Mouse (Mus musculus) MEL (cell line): ENCODE measurements around the gene Abca3. TPM values are rescaled to one million over a fixed set of nuclear protein-coding genes. Genes with fewer than 3 reads are reported as not detected.

Experiments
- DNase-seq: peaks from one replicate; pipeline ENCODE4 v3.0.0; 2011; ENCODE audit warnings: low read depth, low spot score
- H3K27ac ChIP-seq: 2 replicates; pipeline ENCODE4 v1.5.1; 2012; ENCODE audit warnings: low read depth, mild to moderate bottlenecking, control low read depth, low read length, moderate library complexity; ENCODE audit not compliant: control insufficient read depth
- H3K27me3 ChIP-seq, 2 experiments: fragments of 150-350 bp in 1 of 2; sonication (generic) in 1 of 2; 2 replicates each; pipeline ENCODE4 v1.6.1; 2012; ENCODE audit warnings: low read length in 2 of 2, mild to moderate bottlenecking in 2 of 2, improper control_type of control experiment in 1 of 2, moderate library complexity in 1 of 2; ENCODE audit not compliant: insufficient read depth in 2 of 2, control insufficient read depth in 1 of 2
- H3K36me3 ChIP-seq, 2 experiments: 2 replicates each; pipeline ENCODE4 v1.6.1; 2012 to 2014; ENCODE audit warnings: low read length in 2 of 2, improper control_type of control experiment in 1 of 2, inconsistent platforms in 1 of 2, mild to moderate bottlenecking in 1 of 2; ENCODE audit not compliant: insufficient read depth in 2 of 2, control insufficient read depth in 1 of 2
- H3K4me1 ChIP-seq, 2 experiments: fragments of 150-350 bp in 1 of 2; sonication (generic) in 1 of 2; 2 replicates each; pipeline ENCODE4 v1.6.1; 2012; ENCODE audit warnings: low read length in 2 of 2, improper control_type of control experiment in 1 of 2, mild to moderate bottlenecking in 1 of 2; ENCODE audit not compliant: insufficient read depth in 2 of 2, control insufficient read depth in 1 of 2
- H3K4me3 ChIP-seq, 2 experiments: fragments of 150-350 bp in 1 of 2; sonication (generic) in 1 of 2; 2 replicates each; pipeline ENCODE4 v1.5.1; 2012; ENCODE audit warnings: low read depth in 2 of 2, low read length in 2 of 2, mild to moderate bottlenecking in 2 of 2, moderate library complexity in 2 of 2, control low read depth in 1 of 2, improper control_type of control experiment in 1 of 2; ENCODE audit not compliant: control insufficient read depth in 1 of 2, insufficient read depth in 1 of 2
- H3K79me2 ChIP-seq: 2 replicates; pipeline ENCODE4 v1.6.1; 2012; ENCODE audit warnings: mild to moderate bottlenecking, low read length, moderate library complexity; ENCODE audit not compliant: control insufficient read depth, poor library complexity, insufficient read depth
- H3K9ac ChIP-seq: 2 replicates; pipeline ENCODE4 v1.6.1; 2012; ENCODE audit warnings: low read depth, mild to moderate bottlenecking, control low read depth, low read length, moderate library complexity; ENCODE audit not compliant: control insufficient read depth, poor library complexity, severe bottlenecking
- H3K9me3 ChIP-seq: fragments of 150-350 bp; sonication (generic); replicated peaks from 2 replicates; pipeline ENCODE4 v1.6.1; 2012; ENCODE audit warnings: mild to moderate bottlenecking, low read length, improper control_type of control experiment, moderate library complexity; ENCODE audit not compliant: insufficient read depth
- CHD1 ChIP-seq: IDR thresholded peaks from 2 replicates; pipeline ENCODE4 v1.6.1; 2012; ENCODE audit warnings: low read depth, mild to moderate bottlenecking, inconsistent platforms, low read length, improper control_type of control experiment
- CHD2 ChIP-seq: IDR thresholded peaks from 2 replicates; pipeline ENCODE4 v1.6.1; 2011; ENCODE audit warnings: low read length, improper control_type of control experiment
- E2F4 ChIP-seq: IDR thresholded peaks from 2 replicates; pipeline ENCODE4 v1.6.1; 2011; ENCODE audit warnings: low read depth, low read length, improper control_type of control experiment, borderline replicate concordance
- ELF1 ChIP-seq: IDR thresholded peaks from 2 replicates; pipeline ENCODE4 v1.6.1; 2014; ENCODE audit warnings: low read depth, mild to moderate bottlenecking, inconsistent platforms, low read length, improper control_type of control experiment, moderate library complexity
- EP300 ChIP-seq, 2 experiments: IDR thresholded peaks; 2 replicates each; pipeline ENCODE4 v1.6.1; 2011; ENCODE audit warnings: improper control_type of control experiment in 2 of 2, low read length in 2 of 2, low read depth in 1 of 2, mild to moderate bottlenecking in 1 of 2
- HCFC1 ChIP-seq: IDR thresholded peaks from 2 replicates; pipeline ENCODE4 v1.6.1; 2012; ENCODE audit warnings: low read depth, mild to moderate bottlenecking, inconsistent platforms, low read length, improper control_type of control experiment, moderate library complexity
- KAT2A ChIP-seq: conservative IDR thresholded peaks from 2 replicates; pipeline ENCODE4 v1.6.1; 2012; ENCODE audit warnings: low read depth, low read length, improper control_type of control experiment, inconsistent platforms
- MEF2A ChIP-seq: IDR thresholded peaks from 2 replicates; pipeline ENCODE4 v1.6.1; 2014; ENCODE audit warnings: low read depth, mild to moderate bottlenecking, inconsistent platforms, low read length, improper control_type of control experiment; ENCODE audit not compliant: poor library complexity, insufficient replicate concordance, severe bottlenecking; ENCODE audit errors: extremely low read depth
- MXI1 ChIP-seq: IDR thresholded peaks from 2 replicates; pipeline ENCODE4 v1.6.1; 2011; ENCODE audit warnings: mild to moderate bottlenecking, low read depth, low read length, improper control_type of control experiment
- NELFE ChIP-seq: IDR thresholded peaks from 2 replicates; pipeline ENCODE4 v1.6.1; 2011; ENCODE audit warnings: low read depth, low read length, improper control_type of control experiment
- POLR2AphosphoS2 ChIP-seq: IDR thresholded peaks from 2 replicates; pipeline ENCODE4 v1.6.1; 2011; ENCODE audit warnings: low read length, improper control_type of control experiment
- RCOR1 ChIP-seq: IDR thresholded peaks from 2 replicates; pipeline ENCODE4 v1.6.1; 2012; ENCODE audit warnings: low read depth, mild to moderate bottlenecking, inconsistent platforms, low read length, improper control_type of control experiment
- SIN3A ChIP-seq: IDR thresholded peaks from 2 replicates; pipeline ENCODE4 v1.6.1; 2012; ENCODE audit warnings: low read length, improper control_type of control experiment, inconsistent platforms
- SMC3 ChIP-seq: IDR thresholded peaks from 2 replicates; pipeline ENCODE4 v1.6.1; 2011; ENCODE audit warnings: low read depth, low read length, improper control_type of control experiment
- TCF12 ChIP-seq: IDR thresholded peaks from 2 replicates; pipeline ENCODE4 v1.6.1; 2014; ENCODE audit warnings: low read depth, mild to moderate bottlenecking, inconsistent platforms, low read length, improper control_type of control experiment, moderate library complexity
- UBTF ChIP-seq: IDR thresholded peaks from 2 replicates; pipeline ENCODE4 v1.6.1; 2012; ENCODE audit warnings: low read depth, mild to moderate bottlenecking, inconsistent platforms, low read length, improper control_type of control experiment, moderate library complexity, borderline replicate concordance; ENCODE audit not compliant: insufficient read depth
- ZKSCAN1 ChIP-seq: IDR thresholded peaks from 2 replicates; pipeline ENCODE4 v1.6.1; 2012; ENCODE audit warnings: low read depth, mild to moderate bottlenecking, inconsistent platforms, low read length, improper control_type of control experiment, moderate library complexity
- ZMIZ1 ChIP-seq: IDR thresholded peaks from 2 replicates; pipeline ENCODE4 v1.6.1; 2012; ENCODE audit warnings: low read depth, mild to moderate bottlenecking, inconsistent platforms, low read length, improper control_type of control experiment, moderate library complexity
- polyA plus RNA-seq, 2 experiments: library from polyadenylated mRNA; stranded (reverse) in 1 of 2; unstranded in 1 of 2; fragments of >175 nt in 1 of 2; fragments of >200 nt in 1 of 2; gene quantifications; 2 replicates each; pipeline versions ENCODE4 v1.2.1 to v1.2.4; 2012; ENCODE audit warnings: low replicate concordance in 2 of 2, low read depth in 1 of 2; ENCODE audit not compliant: insufficient read length in 2 of 2, insufficient read depth in 1 of 2, missing spikeins in 1 of 2
- total RNA-seq: library from RNA; depleted of rRNA; stranded (reverse); fragments of 300-350 nt; gene quantifications from 2 replicates; pipeline ENCODE4 v1.2.3, GENCODE M21; 2012

Abca3 gene
- total and polyA plus RNA-seq, 3 experiments = 32.4 to 37.1 (median 36.6) TPM

DNA sequence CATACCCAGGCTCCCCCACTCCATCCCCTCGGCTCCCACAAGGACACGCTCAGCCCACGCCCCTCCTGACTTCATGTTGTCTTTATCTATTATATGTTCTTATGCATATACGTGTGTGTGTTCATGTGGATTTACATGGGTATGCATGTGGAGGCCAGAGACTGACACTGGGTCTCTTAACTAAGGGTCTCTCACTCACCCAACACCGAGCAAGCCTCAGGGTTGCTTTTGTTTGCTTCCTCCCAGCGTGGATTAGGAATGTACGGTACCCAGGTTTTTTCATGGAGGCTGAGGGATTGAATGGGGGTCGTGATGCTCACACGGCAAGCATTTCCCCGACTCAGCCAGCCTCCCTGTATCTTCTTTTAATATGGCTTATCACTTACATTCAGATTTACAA is 26.7 kb upstream of the Abca3 start:
- H3K4me3 ChIP-seq = no peak overlapping the region
- no peaks in the 10 kb centered on the region for H3K36me3 ChIP-seq
- H3K27me3 ChIP-seq = peaks cover 0 to 1% of the 10 kb centered on the region in 2 experiments; a peak in 3 of 4 replicates
- DNase-seq = no peak
- TF ChIP-seq KAT2A = no peak
- no peak for TF ChIP-seq CHD1
- no peak for TF ChIP-seq RCOR1
- no peak for TF ChIP-seq ELF1
- TF ChIP-seq POLR2AphosphoS2 = no peak
- no peak for TF ChIP-seq ZMIZ1
- no peak for TF ChIP-seq HCFC1
- TF ChIP-seq MXI1 = no peak
- TF ChIP-seq MEF2A = no peak
- TF ChIP-seq UBTF = no peak
- TF ChIP-seq ZKSCAN1 = no peak
- no peak for TF ChIP-seq SIN3A
- H3K4me1 ChIP-seq = no peaks in the 10 kb centered on the region
- no peaks in the 10 kb centered on the region for H3K9me3 ChIP-seq
- H3K79me2 ChIP-seq = no peaks in the 10 kb centered on the region
- no peak overlapping the region for H3K27ac ChIP-seq
- no peak overlapping the region for H3K9ac ChIP-seq

DNA sequence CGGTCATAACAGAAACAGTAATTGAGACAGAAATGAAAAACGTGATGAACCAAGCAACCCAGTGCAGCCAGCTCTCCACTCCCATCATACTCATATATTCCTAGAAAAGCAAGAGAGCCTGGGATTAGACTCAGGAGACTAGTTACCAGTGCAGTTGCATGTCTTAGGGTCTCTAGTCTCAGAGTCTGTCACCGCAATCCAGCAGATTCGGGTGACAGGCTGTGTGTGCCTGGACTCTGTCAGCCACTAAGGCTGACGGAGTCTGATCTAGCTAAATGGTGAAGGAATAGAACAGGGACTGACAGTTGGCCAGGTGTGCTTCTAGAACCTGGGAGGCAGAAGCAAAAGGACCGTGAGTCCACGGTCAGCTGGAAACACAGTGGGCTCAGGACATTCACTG is 24.1 kb upstream of the Abca3 start:
- no peak overlapping the region for H3K9ac ChIP-seq
- H3K27ac ChIP-seq = no peak overlapping the region
- no peaks in the 10 kb centered on the region for H3K9me3 ChIP-seq
- H3K4me3 ChIP-seq = no peak overlapping the region
- H3K79me2 ChIP-seq = no peaks in the 10 kb centered on the region
- H3K4me1 ChIP-seq = no peaks in the 10 kb centered on the region
- no peaks in the 10 kb centered on the region for H3K36me3 ChIP-seq
- peaks cover 0 to 1% of the 10 kb centered on the region in 2 experiments; a peak in 3 of 4 replicates for H3K27me3 ChIP-seq
- TF ChIP-seq CHD2 = no peak
- no peak for TF ChIP-seq UBTF
- no peak for TF ChIP-seq NELFE
- no peak for TF ChIP-seq KAT2A
- no peak for TF ChIP-seq TCF12
- no peak for TF ChIP-seq EP300 (IDR thresholded peaks at IDR 0.05; ENCODE audit: low read depth in 1 of 2, low read length in 2 of 2)
- TF ChIP-seq E2F4 = no peak
- TF ChIP-seq SMC3 = no peak
- no peak for DNase-seq
